Mouse (Mus musculus) intestine, embryonic 16.5 days (tissue): ENCODE data around the gene Ap2m1. TPM values are rescaled to one million over a fixed set of nuclear protein-coding genes. Genes with fewer than 3 reads are reported as not detected.

ENCODE experiments used
- ATAC-seq: fragments of 200-750 bp; cut with Nextera tagmentation; 2 replicates; pipeline ENCODE4 v1.8.0; 2017; ENCODE audit warnings: moderate TSS enrichment, moderate library complexity
- H3K27ac ChIP-seq: fragments of 300-500 bp; sonication (generic); 2 replicates; pipeline ENCODE4 v1.5.1; 2014; ENCODE audit warnings: mild to moderate bottlenecking, low read length
- H3K27me3 ChIP-seq: fragments of 300-500 bp; sonication (generic); replicated peaks from 2 replicates; pipeline ENCODE4 v1.6.1; 2014; ENCODE audit warnings: low read length, control low read depth, mixed read lengths; ENCODE audit not compliant: control insufficient read depth, insufficient read depth
- H3K36me3 ChIP-seq: fragments of 300-500 bp; sonication (generic); 2 replicates; pipeline ENCODE4 v1.6.1; 2014; ENCODE audit warnings: low read length, control low read depth; ENCODE audit not compliant: control insufficient read depth, insufficient read depth
- H3K4me1 ChIP-seq: fragments of 300-500 bp; sonication (generic); 2 replicates; pipeline ENCODE4 v1.6.1; 2014; ENCODE audit warnings: low read length, control low read depth, mixed read lengths; ENCODE audit not compliant: control insufficient read depth, insufficient read depth
- H3K4me2 ChIP-seq: fragments of 300-500 bp; sonication (generic); 2 replicates; pipeline ENCODE4 v1.6.1; 2014; ENCODE audit warnings: low read depth, low read length, control low read depth
- H3K4me3 ChIP-seq: fragments of 300-500 bp; sonication (generic); 2 replicates; pipeline ENCODE4 v1.5.1; 2014; ENCODE audit warnings: mild to moderate bottlenecking, low read length
- H3K9ac ChIP-seq: fragments of 300-500 bp; sonication (generic); 2 replicates; pipeline ENCODE4 v1.6.1; 2014; ENCODE audit warnings: low read depth, low read length
- H3K9me3 ChIP-seq: fragments of 300-500 bp; sonication (generic); 2 replicates; pipeline ENCODE4 v1.6.1; 2016; ENCODE audit warnings: low read length, control low read depth; ENCODE audit not compliant: control insufficient read depth
- WGBS: fragments of 180-500 bp; shearing (Covaris S2); extraction: QIAGEN DNeasy Blood & Tissue Kit; methylation state at CpG from one replicate; pipeline ENCODE4 v1.1.7; 2014; 5-methylcytosine and 5-hydroxymethylcytosine counted together
- polyA plus RNA-seq: library from polyadenylated mRNA; unstranded; fragments of >200 nt; fragmentation: Nextera tagmentation; extraction: Ambion mirVana; gene quantifications from 2 replicates; pipeline ENCODE4 v1.2.1, GENCODE M21; 2015

The Ap2m1 gene
- polyA plus RNA-seq, 1 experiment from 2014 or later = 681 TPM

DNA sequence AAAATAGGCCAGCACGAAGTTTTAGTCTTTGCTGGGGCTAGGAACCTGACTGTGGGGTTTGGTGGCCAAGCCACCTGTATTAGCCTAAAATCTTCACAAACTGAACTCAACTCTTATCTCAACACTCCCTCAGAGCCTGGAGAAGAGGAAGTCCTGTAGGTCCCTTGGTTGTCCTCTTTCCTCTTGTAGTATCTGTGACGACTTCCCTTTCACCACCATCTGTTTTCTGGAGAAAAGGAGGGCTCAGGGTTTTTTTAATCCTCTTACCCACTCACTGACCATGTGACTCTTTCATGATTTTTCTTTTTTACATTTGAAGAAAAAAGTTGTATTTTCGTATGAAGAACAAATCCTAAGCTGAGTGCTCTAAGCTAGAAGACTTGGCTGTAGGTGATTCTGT is 4.4 kb downstream of the Ap2m1 start:
- Histone ChIP-seq H3K4me3 (no peak overlapping the region), H3K36me3 (peaks cover 31% of the 10 kb centered on the region), H3K9ac (no peak overlapping the region), H3K27me3 (no peaks in the 10 kb centered on the region), H3K4me2 (no peak overlapping the region), H3K9me3 (no peaks in the 10 kb centered on the region), H3K27ac (no peak overlapping the region), H3K4me1 (peaks cover 17% of the 10 kb centered on the region)
- no peak for ATAC-seq
- 75% methylated on average over 3 of the region's 3 CpGs for WGBS

DNA sequence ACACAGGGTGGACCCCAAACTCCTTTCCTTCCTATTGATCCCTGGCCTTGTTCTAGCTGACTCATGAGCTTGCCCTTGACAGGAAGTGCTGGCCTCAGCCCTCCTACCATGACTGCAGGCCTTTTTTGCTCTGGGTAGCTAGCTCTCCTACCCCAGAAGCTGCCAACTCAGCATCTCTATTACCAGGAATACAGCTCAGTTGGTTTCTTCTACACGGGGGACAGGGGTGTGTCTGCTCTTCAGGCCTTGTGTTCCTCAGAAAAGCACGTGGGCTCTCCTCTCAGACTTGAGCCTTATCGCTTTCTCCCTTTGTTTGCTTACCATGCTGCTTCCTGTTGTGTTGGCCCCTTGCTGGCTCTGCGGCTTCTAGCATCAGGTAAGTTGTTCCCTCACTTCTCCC is 5.2 kb downstream of the Ap2m1 start:
- no peak for ATAC-seq
- no peak overlapping the region for H3K27ac ChIP-seq
- H3K4me3 ChIP-seq = no peak overlapping the region
- no peak overlapping the region for H3K4me2 ChIP-seq
- peaks cover 17% of the 10 kb centered on the region for H3K4me1 ChIP-seq
- WGBS = 71% methylated on average over 4 of the region's 4 CpGs
- H3K9ac ChIP-seq = no peak overlapping the region
- H3K36me3 ChIP-seq = peaks cover 36% of the 10 kb centered on the region
- H3K27me3 ChIP-seq = no peaks in the 10 kb centered on the region
- H3K9me3 ChIP-seq = no peaks in the 10 kb centered on the region

DNA sequence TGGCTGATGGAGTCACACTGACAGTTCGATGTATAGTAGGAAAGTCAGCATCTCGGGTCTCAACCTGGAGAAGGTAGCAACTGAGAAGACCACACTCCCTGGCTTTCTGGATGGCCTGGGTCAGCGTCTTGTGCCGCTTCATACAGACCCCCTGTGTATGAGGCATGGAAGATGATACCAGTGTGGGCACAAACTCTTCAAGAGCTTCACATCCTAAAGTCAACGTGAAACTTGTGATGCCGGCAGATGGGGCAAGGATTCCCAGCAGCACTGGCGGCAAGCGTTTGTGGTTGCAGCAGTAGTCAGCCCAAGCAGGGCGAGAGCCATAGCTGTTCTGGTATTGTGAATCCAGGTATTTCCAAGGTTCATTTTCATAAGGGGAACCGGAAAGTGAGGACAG is 10.4 kb downstream of the Ap2m1 start:
- H3K9me3 ChIP-seq = no peaks in the 10 kb centered on the region
- H3K4me3 ChIP-seq = no peak overlapping the region
- H3K9ac ChIP-seq = no peak overlapping the region
- H3K27me3 ChIP-seq = no peaks in the 10 kb centered on the region
- H3K36me3 ChIP-seq = peaks cover 27% of the 10 kb centered on the region
- no peak overlapping the region for H3K27ac ChIP-seq
- H3K4me2 ChIP-seq = no peak overlapping the region
- WGBS = 91% methylated on average over 10 of the region's 10 CpGs
- peaks cover 8% of the 10 kb centered on the region for H3K4me1 ChIP-seq
- no peak for ATAC-seq

DNA sequence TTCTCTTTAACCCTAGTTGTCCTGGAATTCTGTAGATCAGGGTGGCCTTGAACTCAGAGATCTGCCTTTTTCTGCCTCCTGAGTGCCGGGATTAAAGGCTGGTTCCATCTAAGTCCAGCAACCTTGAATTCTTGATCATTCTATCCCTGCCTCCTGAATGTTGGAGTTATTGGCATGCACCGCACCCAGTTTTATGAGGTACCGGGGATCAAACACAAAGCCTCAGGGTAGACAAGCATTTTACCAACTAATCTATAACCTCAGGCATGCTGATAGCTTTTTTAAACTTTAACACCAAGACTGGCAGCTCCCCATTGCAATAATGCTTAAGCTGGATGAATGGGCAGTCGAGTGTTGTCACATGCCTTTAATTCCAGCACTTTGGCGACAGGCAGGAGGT is 12.1 kb downstream of the Ap2m1 start:
- H3K9ac ChIP-seq = no peak overlapping the region
- peak; percentile 26 for ATAC-seq
- peaks cover 8% of the 10 kb centered on the region for H3K4me1 ChIP-seq
- H3K4me2 ChIP-seq = peak overlapping the region; percentile 70
- no peaks in the 10 kb centered on the region for H3K9me3 ChIP-seq
- WGBS = 37% methylated on average over 5 of the region's 5 CpGs
- peak overlapping the region; percentile 79 for H3K4me3 ChIP-seq
- H3K27me3 ChIP-seq = no peaks in the 10 kb centered on the region
- H3K36me3 ChIP-seq = peaks cover 24% of the 10 kb centered on the region
- H3K27ac ChIP-seq = peak overlapping the region; percentile 86

DNA sequence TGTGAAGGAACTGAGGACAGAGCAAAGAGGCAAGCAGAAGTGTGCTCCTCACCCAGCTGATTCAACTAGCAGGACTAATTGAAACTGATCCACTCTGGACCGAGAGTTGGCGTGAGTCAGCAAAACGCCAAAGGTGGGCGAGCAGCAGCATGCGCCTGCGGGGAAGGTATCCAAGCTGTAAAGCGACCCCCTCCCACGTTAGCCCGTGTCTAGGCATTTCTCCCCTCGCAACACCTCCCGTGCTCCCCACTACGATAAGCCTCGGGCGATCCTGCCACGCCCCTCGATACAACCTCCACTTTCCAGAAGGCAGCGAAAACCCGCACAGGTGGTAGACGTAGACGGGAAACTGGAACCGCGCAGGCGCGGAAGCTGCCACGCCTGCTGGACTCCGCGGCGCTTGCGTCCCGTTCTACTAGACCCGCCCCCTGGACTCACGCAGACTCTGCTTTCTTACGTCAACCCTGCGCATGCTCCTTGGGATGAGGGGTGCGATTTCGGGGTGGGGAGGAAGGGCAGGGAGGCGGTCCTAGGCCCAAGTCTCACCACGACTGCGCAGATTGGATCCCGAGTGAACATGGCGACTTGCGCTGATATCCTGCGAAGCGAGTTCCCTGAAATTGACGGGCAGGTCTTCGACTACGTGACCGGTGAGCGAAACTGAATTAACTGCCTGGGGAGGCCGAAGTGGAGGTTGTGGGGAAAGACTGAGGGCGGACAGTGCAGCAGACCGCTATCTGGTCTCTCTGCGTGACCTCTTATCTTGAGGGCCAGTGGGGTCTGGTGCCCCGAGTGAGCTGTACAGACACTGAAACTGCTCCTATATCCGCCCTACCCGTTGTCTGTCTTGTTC is 13.0 kb downstream of the Ap2m1 start, which contains the start of gene Abcf3:
Gene Abcf3 (plus strand): TSS at position 482 of the 853 bp plus-strand sequence.
- H3K9ac ChIP-seq = peak within 1 kb of the TSS; percentile 90
- peaks cover 8% of the 10 kb centered on the region for H3K4me1 ChIP-seq
- ATAC-seq = peak; percentile 98
- H3K27ac ChIP-seq = peak within 1 kb of the TSS; percentile 86
- no peaks in the 10 kb centered on the region for H3K27me3 ChIP-seq
- WGBS = 0% methylated on average over 56 of the region's 56 CpGs
- H3K4me2 ChIP-seq = peak within 1 kb of the TSS; percentile 70
- H3K4me3 ChIP-seq = peak within 1 kb of the TSS; percentile 79
- no peaks in the 10 kb centered on the region for H3K9me3 ChIP-seq
- H3K36me3 ChIP-seq = peaks cover 24% of the 10 kb centered on the region

DNA sequence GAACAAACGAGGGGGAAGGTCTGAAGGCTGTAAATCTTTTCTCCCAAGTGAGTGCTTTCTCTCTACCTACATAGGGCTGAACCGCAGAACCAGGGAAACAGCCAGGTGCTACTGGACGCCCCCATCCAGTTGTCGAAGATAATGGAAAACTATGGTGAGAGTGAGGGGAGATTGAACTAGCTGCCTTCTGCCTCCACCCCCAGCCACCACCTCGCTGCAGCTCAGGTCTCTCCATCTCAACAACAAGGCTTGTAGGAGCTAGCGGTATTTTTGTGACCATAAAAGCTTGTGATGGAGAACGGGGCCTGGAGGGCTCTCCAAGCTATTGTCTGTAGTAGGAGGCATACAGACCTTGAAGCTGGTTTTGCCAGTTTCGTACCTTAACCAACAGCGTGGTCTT is 13.9 kb downstream of the Ap2m1 start:
- 43% methylated on average over 9 of the region's 9 CpGs for whole genome bisulfite sequencing
- peaks cover 8% of the 10 kb centered on the region for H3K4me1 ChIP-seq
- peak overlapping the region; percentile 79 for H3K4me3 ChIP-seq
- H3K9ac ChIP-seq = peak overlapping the region; percentile 90
- H3K27ac ChIP-seq = no peak overlapping the region
- no peaks in the 10 kb centered on the region for H3K27me3 ChIP-seq
- no peaks in the 10 kb centered on the region for H3K9me3 ChIP-seq
- ATAC-seq = no peak
- H3K4me2 ChIP-seq = peak overlapping the region; percentile 68
- peaks cover 19% of the 10 kb centered on the region; the same call in 1 of the 2 replicates for H3K36me3 ChIP-seq

DNA sequence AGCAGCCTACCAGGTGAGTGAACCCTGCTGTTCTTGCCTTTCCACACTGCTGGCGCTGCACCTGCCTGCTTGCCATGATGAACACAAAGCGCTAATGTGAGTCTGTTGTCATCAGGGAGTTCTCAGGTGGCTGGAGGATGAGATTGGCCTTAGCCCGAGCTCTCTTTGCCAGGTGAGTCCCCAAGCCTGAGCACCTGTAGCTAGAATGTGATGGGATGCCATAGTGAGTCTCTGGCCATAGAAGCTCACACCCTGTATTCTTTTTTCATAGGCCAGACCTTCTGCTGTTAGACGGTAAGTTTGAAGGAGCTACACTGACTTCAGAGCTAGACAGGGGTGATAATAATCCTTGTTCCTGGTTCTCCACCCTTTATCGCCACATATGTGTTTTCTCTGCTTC is 16.4 kb downstream of the Ap2m1 start:
- no peaks in the 10 kb centered on the region for H3K9me3 ChIP-seq
- H3K4me2 ChIP-seq = no peak overlapping the region
- no peak for ATAC-seq
- peaks cover 8% of the 10 kb centered on the region for H3K4me1 ChIP-seq
- no peaks in the 10 kb centered on the region for H3K27me3 ChIP-seq
- H3K9ac ChIP-seq = no peak overlapping the region
- no peak overlapping the region for H3K27ac ChIP-seq
- H3K36me3 ChIP-seq = 0 out of 2 replicates have a peak, but pooled peaks cover 14% of the 10 kb centered on the region
- no peak overlapping the region for H3K4me3 ChIP-seq
- over 99% methylated on average over 5 of the region's 5 CpGs for WGBS

DNA sequence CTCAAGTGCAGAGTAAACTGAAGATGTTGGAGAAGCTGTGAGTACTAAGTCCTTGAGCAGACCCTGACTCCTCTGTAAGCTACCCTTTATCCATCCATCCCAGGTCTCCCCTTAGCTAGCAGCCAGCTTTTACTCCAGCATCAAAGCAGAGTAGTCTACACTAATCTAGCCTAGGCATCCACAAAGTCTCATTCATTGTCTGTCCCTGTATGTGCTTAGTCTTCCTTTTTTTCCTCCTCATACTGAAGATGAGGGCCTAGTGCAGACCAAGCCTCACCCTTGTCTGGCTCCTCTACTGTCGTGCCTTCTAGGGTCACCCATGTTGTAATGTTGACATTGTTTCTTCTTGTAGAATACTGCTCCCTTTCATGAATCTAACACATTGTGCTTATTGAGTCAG is 17.3 kb downstream of the Ap2m1 start:
- no peaks in the 10 kb centered on the region for H3K27me3 ChIP-seq
- ATAC-seq = no peak

DNA sequence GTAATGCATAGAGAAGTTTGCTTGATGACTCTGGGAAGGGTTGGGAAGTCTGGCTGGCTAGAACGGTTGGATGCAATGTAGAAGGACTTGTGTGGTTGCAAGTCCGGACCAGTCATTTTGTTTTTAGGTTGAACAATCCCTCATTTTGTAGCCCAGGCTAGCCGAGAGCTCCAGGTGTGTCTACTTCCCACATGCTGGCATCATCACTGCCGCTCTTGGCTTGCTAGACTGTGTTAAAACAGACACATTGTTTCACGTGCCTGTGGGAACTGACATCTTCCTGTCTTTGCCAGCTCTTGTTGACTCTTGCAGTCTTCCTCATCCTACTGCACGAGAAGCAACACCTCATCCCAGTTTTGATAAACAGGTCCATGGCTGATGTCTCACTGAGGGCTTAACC is 19.7 kb downstream of the Ap2m1 start:
- no peaks in the 10 kb centered on the region for H3K9me3 ChIP-seq
- ATAC-seq = no peak
- no peak overlapping the region for H3K27ac ChIP-seq
- H3K27me3 ChIP-seq = no peaks in the 10 kb centered on the region
- H3K36me3 ChIP-seq = peaks cover 21% of the 10 kb centered on the region
- H3K4me1 ChIP-seq = no peaks in the 10 kb centered on the region
- WGBS = 86% methylated on average over 6 of the region's 6 CpGs
- no peak overlapping the region for H3K4me2 ChIP-seq
- no peak overlapping the region for H3K9ac ChIP-seq
- no peak overlapping the region for H3K4me3 ChIP-seq

More for the DNA sequence above, 17.3 kb downstream of the Ap2m1 start:
- peaks cover 8% of the 10 kb centered on the region for H3K4me1 ChIP-seq
- no peak overlapping the region for H3K9ac ChIP-seq
- no peak overlapping the region for H3K4me2 ChIP-seq
- no peak overlapping the region for H3K4me3 ChIP-seq
- WGBS = 85% methylated on average over 1 of the region's 1 CpGs
- no peaks in the 10 kb centered on the region for H3K9me3 ChIP-seq
- H3K36me3 ChIP-seq = 0 out of 2 replicates have a peak, but pooled peaks cover 17% of the 10 kb centered on the region
- no peak overlapping the region for H3K27ac ChIP-seq
